Mouse (Mus musculus): ENCODE data around the gene Olfr559. TPM values are rescaled to one million over a fixed set of nuclear protein-coding genes. Genes with fewer than 3 reads are reported as not detected.

The Olfr559 gene
- polyA plus RNA-seq, 1 experiment from 2014 or later = not detected

GRCm38 (mm10) chr7:102695358-102696125 is 31.7 kb downstream of the Olfr559 start, which contains the start of gene Olfr557:
Olfr557 (plus strand) TSS chr7:102695910.
- Histone ChIP-seq H3K9ac (no peak within 1 kb of the TSS), H3K9me3 (ENCODE audit: control insufficient read depth, low read length) (no peaks in the 10 kb centered on the region), H3K4me3 (replicated peaks; ENCODE audit: low read length) (no peak within 1 kb of the TSS), H3K36me3 (replicated peaks; ENCODE audit: control insufficient read depth, insufficient read depth) (no peaks in the 10 kb centered on the region), H3K27ac (no peak within 1 kb of the TSS), H3K4me1 (replicated peaks; ENCODE audit: control insufficient read depth, insufficient read depth, low read length) (no peaks in the 10 kb centered on the region), H3K4me2 (replicated peaks) (no peak within 1 kb of the TSS), H3K27me3 (ENCODE audit: control insufficient read depth, insufficient read depth, low read length) (no peaks in the 10 kb centered on the region)
- peak; percentile 61 for DNase-seq (ENCODE audit: low spot score)
- no peak for ATAC-seq (ENCODE audit: low FRiP score)
- 85% methylated on average over 5 of the region's 5 CpGs for WGBS

DNA sequence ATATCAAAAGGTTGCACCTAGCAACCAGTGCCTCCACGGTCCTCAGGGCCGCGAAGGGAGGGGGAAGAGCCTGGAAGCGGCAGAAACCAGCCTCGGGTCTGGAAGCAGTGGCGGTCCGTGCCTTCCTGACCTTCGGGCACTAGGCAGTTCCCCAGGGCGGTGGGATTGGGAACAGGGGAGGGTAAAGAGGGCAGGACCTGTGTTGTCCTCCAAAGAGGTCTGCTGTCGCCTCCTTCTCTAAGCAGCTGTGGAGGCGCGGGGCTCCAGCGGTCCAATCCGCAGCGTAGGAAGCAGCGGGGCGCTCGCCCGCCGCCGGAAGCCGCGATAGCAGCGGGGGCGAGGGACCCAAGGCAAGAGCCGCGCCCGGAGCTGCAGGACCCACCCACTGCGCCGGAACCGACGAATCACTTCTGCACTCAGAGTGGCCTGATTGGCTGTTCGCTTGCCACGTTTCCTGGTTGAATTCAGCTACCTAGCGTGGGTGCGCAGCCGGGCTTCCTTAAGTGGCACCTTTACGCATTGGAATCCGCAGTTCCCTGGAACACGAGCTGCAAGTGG is 40.3 kb downstream of the Olfr559 start, which contains the start of gene Trim68:
TSS of gene Trim68 (minus strand) at position 384 of the 558 bp plus-strand sequence.
- Histone ChIP-seq H3K27me3 (ENCODE audit: control insufficient read depth, insufficient read depth, low read length) (no peaks in the 10 kb centered on the region), H3K4me2 (replicated peaks) (peak within 1 kb of the TSS; percentile 67), H3K4me1 (replicated peaks; ENCODE audit: control insufficient read depth, insufficient read depth, low read length) (peaks cover 4% of the 10 kb centered on the region), H3K9ac (peak within 1 kb of the TSS; percentile 78), H3K36me3 (replicated peaks; ENCODE audit: control insufficient read depth, insufficient read depth) (no peaks in the 10 kb centered on the region), H3K4me3 (replicated peaks; ENCODE audit: low read length) (peak within 1 kb of the TSS; percentile 60), H3K9me3 (ENCODE audit: control insufficient read depth, low read length) (no peaks in the 10 kb centered on the region), H3K27ac (peak within 1 kb of the TSS; percentile 68; the same call in 1 of the 2 replicates)
- under 1% methylated on average over 40 of the region's 40 CpGs for WGBS
- peak; percentile 86 for DNase-seq (ENCODE audit: low spot score)
- ATAC-seq (ENCODE audit: low FRiP score) = peak; percentile 100

DNA sequence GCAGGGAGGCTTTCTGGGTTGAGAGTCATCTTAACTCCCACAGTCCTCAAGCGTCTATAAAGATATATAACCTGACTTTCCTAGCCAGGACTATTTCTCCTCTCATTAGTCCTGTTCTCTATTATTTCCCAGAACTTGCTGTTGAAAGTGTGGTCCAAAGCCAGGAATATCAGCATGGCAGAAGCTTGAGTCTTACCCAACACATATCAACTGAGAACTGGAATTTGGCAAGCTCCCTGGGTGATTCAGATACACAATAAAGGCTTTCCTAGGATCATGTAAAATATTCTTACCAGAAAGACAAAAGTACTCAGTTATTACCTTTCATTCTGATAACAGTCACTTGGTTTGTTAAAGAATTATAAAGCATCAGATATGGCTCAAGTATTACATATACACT is 45.4 kb downstream of the Olfr559 start:
- Histone ChIP-seq H3K9me3 (ENCODE audit: control insufficient read depth, low read length) (no peaks in the 10 kb centered on the region), H3K4me2 (replicated peaks) (no peak overlapping the region), H3K4me1 (replicated peaks; ENCODE audit: control insufficient read depth, insufficient read depth, low read length) (no peaks in the 10 kb centered on the region), H3K4me3 (replicated peaks; ENCODE audit: low read length) (no peak overlapping the region), H3K27ac (no peak overlapping the region), H3K36me3 (replicated peaks; ENCODE audit: control insufficient read depth, insufficient read depth) (no peaks in the 10 kb centered on the region), H3K27me3 (ENCODE audit: control insufficient read depth, insufficient read depth, low read length) (no peaks in the 10 kb centered on the region), H3K9ac (no peak overlapping the region)
- ATAC-seq (ENCODE audit: low FRiP score) (no peak), DNase-seq (ENCODE audit: low spot score) (no peak)
- WGBS = 95% methylated on average over 1 of the region's 1 CpGs

DNA sequence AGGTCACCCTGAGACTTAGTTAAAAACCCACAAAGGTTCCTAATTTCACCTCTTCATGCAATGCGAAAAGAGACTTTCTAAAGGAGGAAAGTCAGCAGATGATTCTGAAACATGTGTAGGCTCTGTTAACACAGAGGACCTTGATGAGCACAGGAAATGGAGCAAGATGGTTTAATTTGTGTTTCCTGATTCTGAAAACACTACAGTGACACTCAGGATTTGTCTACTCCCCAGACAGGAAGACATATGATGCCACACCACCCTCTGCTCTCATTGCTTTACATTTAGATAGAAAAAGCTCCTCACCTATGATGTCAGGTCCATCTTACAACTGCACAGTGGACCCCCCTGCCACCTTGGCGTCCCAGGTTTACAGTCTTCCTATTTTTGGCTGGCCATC is 51.1 kb downstream of the Olfr559 start:
- no peaks in the 10 kb centered on the region for H3K9me3 ChIP-seq (ENCODE audit: control insufficient read depth, low read length)
- H3K27ac ChIP-seq = no peak overlapping the region
- no peak overlapping the region for H3K4me3 ChIP-seq (replicated peaks; ENCODE audit: low read length)
- no peaks in the 10 kb centered on the region for H3K4me1 ChIP-seq (replicated peaks; ENCODE audit: control insufficient read depth, insufficient read depth, low read length)
- WGBS = 91% methylated on average over 2 of the region's 2 CpGs
- ATAC-seq (ENCODE audit: low FRiP score) (no peak), DNase-seq (ENCODE audit: low spot score) (no peak)
- H3K9ac ChIP-seq = no peak overlapping the region
- no peaks in the 10 kb centered on the region for H3K36me3 ChIP-seq (replicated peaks; ENCODE audit: control insufficient read depth, insufficient read depth)
- no peak overlapping the region for H3K4me2 ChIP-seq (replicated peaks)
- no peaks in the 10 kb centered on the region for H3K27me3 ChIP-seq (ENCODE audit: control insufficient read depth, insufficient read depth, low read length)

Other genes starting within 250 kb of the Olfr559 start
- gene Olfr543, start 245.8 kb downstream of the Olfr559 start, polyA plus RNA-seq (2014; fragmentation: Nextera tagmentation; extraction: Ambion mirVana) = 0.18 and 0.39 TPM in 2 replicates
- 0.09 and 0.11 TPM in 2 replicates for gene Olfr544, start 239.2 kb downstream of the Olfr559 start, polyA plus RNA-seq (2014; fragmentation: Nextera tagmentation; extraction: Ambion mirVana)
- gene Olfr545, start 227.9 kb downstream of the Olfr559 start, polyA plus RNA-seq (2014; fragmentation: Nextera tagmentation; extraction: Ambion mirVana) = 0.17 and 0.23 TPM in 2 replicates
- not detected in 2 replicates for gene Olfr547, start 192.7 kb downstream of the Olfr559 start, polyA plus RNA-seq (2014; fragmentation: Nextera tagmentation; extraction: Ambion mirVana)
- not detected in 2 replicates for gene Olfr548-ps1, start 186.6 kb downstream of the Olfr559 start, polyA plus RNA-seq (2014; fragmentation: Nextera tagmentation; extraction: Ambion mirVana)
- not detected in 2 replicates for gene Olfr549, start 177.6 kb downstream of the Olfr559 start, polyA plus RNA-seq (2014; fragmentation: Nextera tagmentation; extraction: Ambion mirVana)
- 0.11 and 0.57 TPM in 2 replicates for gene Trim21, start 162.0 kb downstream of the Olfr559 start, polyA plus RNA-seq (2014; fragmentation: Nextera tagmentation; extraction: Ambion mirVana)
- not detected in 2 replicates for gene Olfr550, start 156.0 kb downstream of the Olfr559 start, polyA plus RNA-seq (2014; fragmentation: Nextera tagmentation; extraction: Ambion mirVana)
- not detected in 2 replicates for gene Olfr551, start 135.6 kb downstream of the Olfr559 start, polyA plus RNA-seq (2014; fragmentation: Nextera tagmentation; extraction: Ambion mirVana)
- not detected in 2 replicates for gene Olfr552, start 129.7 kb downstream of the Olfr559 start, polyA plus RNA-seq (2014; fragmentation: Nextera tagmentation; extraction: Ambion mirVana)
- gene Olfr553, start 109.3 kb downstream of the Olfr559 start, polyA plus RNA-seq (2014; fragmentation: Nextera tagmentation; extraction: Ambion mirVana) = not detected in 2 replicates
- not detected in 2 replicates for gene Olfr554, start 89.1 kb downstream of the Olfr559 start, polyA plus RNA-seq (2014; fragmentation: Nextera tagmentation; extraction: Ambion mirVana)
- not detected in 2 replicates for gene Olfr555, start 68.7 kb downstream of the Olfr559 start, polyA plus RNA-seq (2014; fragmentation: Nextera tagmentation; extraction: Ambion mirVana)
- gene Olfr556, start 62.6 kb downstream of the Olfr559 start, polyA plus RNA-seq (2014; fragmentation: Nextera tagmentation; extraction: Ambion mirVana) = not detected in 2 replicates
- 8.3 and 8.4 TPM in 2 replicates for gene Trim68, start 40.2 kb downstream of the Olfr559 start, polyA plus RNA-seq (2014; fragmentation: Nextera tagmentation; extraction: Ambion mirVana)
- gene Olfr557, start 31.6 kb downstream of the Olfr559 start, polyA plus RNA-seq (2014; fragmentation: Nextera tagmentation; extraction: Ambion mirVana) = not detected in 2 replicates
- gene Olfr558, start 25.3 kb downstream of the Olfr559 start, polyA plus RNA-seq (2014; fragmentation: Nextera tagmentation; extraction: Ambion mirVana) = 0.08 and 0.22 TPM in 2 replicates
- gene Olfr33, start 8.4 kb downstream of the Olfr559 start, polyA plus RNA-seq (2014; fragmentation: Nextera tagmentation; extraction: Ambion mirVana) = not detected in 2 replicates
- not detected in 2 replicates for gene Olfr560, start 31.9 kb upstream of the Olfr559 start, polyA plus RNA-seq (2014; fragmentation: Nextera tagmentation; extraction: Ambion mirVana)
- 0.13 and 0.17 TPM in 2 replicates for gene Olfr78, start 32.0 kb upstream of the Olfr559 start, polyA plus RNA-seq (2014; fragmentation: Nextera tagmentation; extraction: Ambion mirVana)
- not detected in 2 replicates for gene Olfr561, start 43.7 kb upstream of the Olfr559 start, polyA plus RNA-seq (2014; fragmentation: Nextera tagmentation; extraction: Ambion mirVana)
- gene Olfr564, start 76.0 kb upstream of the Olfr559 start, polyA plus RNA-seq (2014; fragmentation: Nextera tagmentation; extraction: Ambion mirVana) = not detected in 2 replicates
- gene Olfr566, start 131.3 kb upstream of the Olfr559 start, polyA plus RNA-seq (2014; fragmentation: Nextera tagmentation; extraction: Ambion mirVana) = not detected in 2 replicates
- gene Olfr568, start 149.6 kb upstream of the Olfr559 start, polyA plus RNA-seq (2014; fragmentation: Nextera tagmentation; extraction: Ambion mirVana) = not detected in 2 replicates
- not detected in 2 replicates for gene Olfr569, start 163.4 kb upstream of the Olfr559 start, polyA plus RNA-seq (2014; fragmentation: Nextera tagmentation; extraction: Ambion mirVana)
- 0.25 TPM in 1 of 2 replicates, not detected in the other for gene Olfr570, start 167.1 kb upstream of the Olfr559 start, polyA plus RNA-seq (2014; fragmentation: Nextera tagmentation; extraction: Ambion mirVana)
- gene Olfr571, start 190.0 kb upstream of the Olfr559 start, polyA plus RNA-seq (2014; fragmentation: Nextera tagmentation; extraction: Ambion mirVana) = not detected in 2 replicates
- not detected in 2 replicates for gene Olfr572, start 196.9 kb upstream of the Olfr559 start, polyA plus RNA-seq (2014; fragmentation: Nextera tagmentation; extraction: Ambion mirVana)
- not detected in 2 replicates for gene Olfr573-ps1, start 215.1 kb upstream of the Olfr559 start, polyA plus RNA-seq (2014; fragmentation: Nextera tagmentation; extraction: Ambion mirVana)
- not detected in 2 replicates for gene Olfr574, start 221.0 kb upstream of the Olfr559 start, polyA plus RNA-seq (2014; fragmentation: Nextera tagmentation; extraction: Ambion mirVana)
- gene Olfr575, start 231.3 kb upstream of the Olfr559 start, polyA plus RNA-seq (2014; fragmentation: Nextera tagmentation; extraction: Ambion mirVana) = not detected in 2 replicates
- not detected in 2 replicates for gene Olfr576, start 235.2 kb upstream of the Olfr559 start, polyA plus RNA-seq (2014; fragmentation: Nextera tagmentation; extraction: Ambion mirVana)
- gene Olfr577, start 248.5 kb upstream of the Olfr559 start, polyA plus RNA-seq (2014; fragmentation: Nextera tagmentation; extraction: Ambion mirVana) = not detected in 2 replicates

Measured in hindbrain, embryonic 14.5 days (tissue).